Mouse (Mus musculus) forebrain, embryonic 11.5 days (tissue): Measurements from ENCODE around the gene Rimkla. TPM values are rescaled to one million over a fixed set of nuclear protein-coding genes. Genes with fewer than 3 reads are reported as not detected.
A peak's percentile ranks its signal among the peaks of the same experiment; 100 is the strongest.

Experiments used
- ATAC-seq: fragments of 200-750 bp; cut with Nextera tagmentation; replicated peaks from 2 replicates; pipeline ENCODE4 v1.8.0; 2017; ENCODE audit warnings: moderate TSS enrichment; ENCODE audit not compliant: low FRiP score
- DNase-seq: peaks from one replicate; pipeline ENCODE4 v3.0.0-alpha.2; 2017; ENCODE audit warnings: low spot score
- H3K27ac ChIP-seq: fragments of 300-500 bp; sonication (generic); 2 replicates; pipeline ENCODE4 v1.5.1; 2014; ENCODE audit warnings: low read depth, low read length
- H3K27me3 ChIP-seq: fragments of 300-500 bp; sonication (generic); 2 replicates; pipeline ENCODE4 v1.6.1; 2014; ENCODE audit warnings: mild to moderate bottlenecking, low read length, mixed read lengths; ENCODE audit not compliant: control insufficient read depth, insufficient read depth
- H3K36me3 ChIP-seq: fragments of 300-500 bp; sonication (generic); 2 replicates; pipeline ENCODE4 v1.6.1; 2014; ENCODE audit warnings: mild to moderate bottlenecking, low read length, moderate library complexity, mixed read lengths; ENCODE audit not compliant: control insufficient read depth, insufficient read depth
- H3K4me1 ChIP-seq: fragments of 300-500 bp; sonication (generic); replicated peaks from 2 replicates; pipeline ENCODE4 v1.6.1; 2014; ENCODE audit warnings: low read length, mixed read lengths; ENCODE audit not compliant: control insufficient read depth, insufficient read depth
- H3K4me2 ChIP-seq: fragments of 300-500 bp; sonication (generic); 2 replicates; pipeline ENCODE4 v1.6.1; 2014; ENCODE audit warnings: low read depth, mild to moderate bottlenecking, low read length, moderate library complexity, mixed read lengths; ENCODE audit not compliant: severe bottlenecking
- H3K4me3 ChIP-seq: fragments of 300-500 bp; sonication (generic); 2 replicates; pipeline ENCODE4 v1.5.1; 2014; ENCODE audit warnings: low read depth, low read length
- H3K9ac ChIP-seq: fragments of 300-500 bp; sonication (generic); 2 replicates; pipeline ENCODE4 v1.6.1; 2014; ENCODE audit warnings: low read length
- H3K9me3 ChIP-seq: fragments of 300-500 bp; sonication (generic); 2 replicates; pipeline ENCODE4 v1.6.1; 2016; ENCODE audit warnings: low read length, mixed read lengths; ENCODE audit not compliant: control insufficient read depth
- WGBS: fragments of 180-500 bp; shearing (Covaris S2); extraction: QIAGEN DNeasy Blood & Tissue Kit; methylation state at CpG from one replicate; pipeline ENCODE4 v1.1.7; 2014; 5-methylcytosine and 5-hydroxymethylcytosine counted together
- polyA plus RNA-seq: library from polyadenylated mRNA; unstranded; fragments of >200 nt; fragmentation: Nextera tagmentation; extraction: Ambion mirVana; gene quantifications from 2 replicates; pipeline ENCODE4 v1.2.1, GENCODE M21; 2014

The Rimkla gene
- polyA plus RNA-seq, 1 experiment from 2014 or later: 5.6 TPM

DNA sequence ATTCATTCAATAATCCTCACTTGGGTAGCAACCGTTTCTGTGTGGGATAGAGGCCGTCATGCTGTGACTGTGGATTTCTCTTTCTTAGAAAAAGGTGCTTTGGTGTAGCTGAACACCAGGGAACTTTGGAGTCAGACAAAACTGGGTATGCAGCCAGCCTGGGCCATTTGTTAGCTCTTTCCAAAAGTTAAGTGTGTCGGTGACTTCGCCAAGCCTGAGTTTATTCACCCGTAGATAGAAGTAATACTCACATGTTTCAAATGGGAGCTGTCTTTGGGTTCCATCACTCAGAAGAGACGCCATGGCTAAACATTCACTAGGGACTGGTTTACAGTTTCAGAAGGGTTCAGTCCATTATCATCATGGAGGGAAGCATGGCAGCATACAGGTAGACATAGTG is 45.2 kb downstream of the Rimkla start:
- no peak overlapping the region for H3K4me2 ChIP-seq
- H3K4me3 ChIP-seq: no peak overlapping the region
- no peak overlapping the region for H3K27ac ChIP-seq
- DNase-seq: no peak
- ATAC-seq: no peak
- no peaks in the 10 kb centered on the region for H3K27me3 ChIP-seq
- no peaks in the 10 kb centered on the region for H3K9me3 ChIP-seq
- WGBS: 88% methylated on average over 6 of the region's 6 CpGs
- no peaks in the 10 kb centered on the region for H3K36me3 ChIP-seq
- H3K4me1 ChIP-seq: no peaks in the 10 kb centered on the region
- H3K9ac ChIP-seq: no peak overlapping the region

DNA sequence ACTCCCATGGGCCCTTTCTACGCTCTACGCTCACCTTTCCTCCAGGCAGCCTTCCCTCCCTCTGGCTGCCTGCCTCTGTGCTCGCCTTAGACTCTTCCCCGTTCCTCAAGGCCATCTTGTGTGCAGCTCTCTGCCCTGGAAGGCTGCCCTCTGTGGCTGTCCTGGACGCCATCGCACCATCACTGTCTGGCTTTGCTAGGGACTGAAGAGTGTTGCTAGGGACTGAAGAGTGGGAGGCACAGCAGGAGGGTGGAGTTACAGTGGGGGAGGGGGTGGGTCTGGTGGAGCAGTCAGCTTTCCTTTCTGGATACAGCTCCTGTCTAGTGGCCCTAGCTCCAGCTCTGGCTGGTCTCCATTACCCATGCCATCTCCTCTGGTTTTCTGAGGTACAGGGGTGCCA is 49.9 kb downstream of the Rimkla start:
- no peak for ATAC-seq
- Histone ChIP-seq H3K27me3 (no peaks in the 10 kb centered on the region), H3K27ac (no peak overlapping the region), H3K4me1 (no peaks in the 10 kb centered on the region), H3K9ac (no peak overlapping the region), H3K4me3 (no peak overlapping the region), H3K4me2 (no peak overlapping the region), H3K9me3 (no peaks in the 10 kb centered on the region), H3K36me3 (no peaks in the 10 kb centered on the region)
- 47% methylated on average over 6 of the region's 6 CpGs for WGBS
- DNase-seq: no peak

DNA sequence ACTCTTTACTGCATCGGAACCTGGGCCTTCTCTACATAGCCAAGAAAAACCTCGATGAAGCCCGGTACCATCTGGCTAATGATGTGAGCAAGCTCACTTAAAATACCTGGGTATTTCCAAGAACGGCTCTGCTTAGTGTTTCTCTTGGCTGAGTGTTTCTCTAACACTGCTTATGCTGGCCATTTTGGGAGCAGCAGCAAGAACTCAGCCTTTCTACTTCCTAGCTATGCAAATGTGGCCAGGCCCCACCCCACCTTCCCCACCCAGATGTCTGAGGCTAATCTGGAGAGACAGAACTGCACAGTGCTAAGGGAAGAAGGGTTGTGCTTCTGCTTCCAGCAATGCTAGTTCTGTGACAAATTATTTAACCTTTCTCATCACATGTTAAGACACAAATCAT is 50.6 kb downstream of the Rimkla start:
- H3K4me2 ChIP-seq: no peak overlapping the region
- no peaks in the 10 kb centered on the region for H3K27me3 ChIP-seq
- 97% methylated on average over 4 of the region's 4 CpGs for WGBS
- no peak overlapping the region for H3K9ac ChIP-seq
- DNase-seq: no peak
- H3K4me3 ChIP-seq: no peak overlapping the region
- H3K9me3 ChIP-seq: no peaks in the 10 kb centered on the region
- H3K4me1 ChIP-seq: no peaks in the 10 kb centered on the region
- ATAC-seq: no peak
- no peaks in the 10 kb centered on the region for H3K36me3 ChIP-seq
- no peak overlapping the region for H3K27ac ChIP-seq

DNA sequence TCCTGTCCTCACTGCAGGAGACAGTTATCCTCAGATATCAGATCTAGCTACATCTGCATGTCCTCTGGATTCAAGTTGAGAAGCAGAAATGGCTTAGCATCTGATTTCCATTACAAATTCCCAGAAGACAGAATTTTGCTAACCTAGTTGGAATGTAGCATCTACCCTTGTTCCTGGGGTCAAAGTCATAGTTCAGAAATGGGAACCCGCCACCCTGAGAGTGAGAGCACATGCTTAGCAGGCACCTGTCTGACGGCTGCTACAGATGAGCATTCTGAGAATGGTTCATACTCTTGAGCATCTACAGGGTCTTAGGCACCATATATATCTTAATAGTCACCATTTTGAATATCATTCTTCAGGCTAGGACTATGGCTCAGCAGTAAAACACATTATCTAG is 54.5 kb downstream of the Rimkla start:
- no peak overlapping the region for H3K27ac ChIP-seq
- DNase-seq (no peak), ATAC-seq (no peak)
- H3K4me1 ChIP-seq: no peaks in the 10 kb centered on the region
- no peak overlapping the region for H3K4me2 ChIP-seq
- H3K4me3 ChIP-seq: no peak overlapping the region
- H3K9me3 ChIP-seq: no peaks in the 10 kb centered on the region
- no peaks in the 10 kb centered on the region for H3K36me3 ChIP-seq
- H3K9ac ChIP-seq: no peak overlapping the region
- no peaks in the 10 kb centered on the region for H3K27me3 ChIP-seq
- 91% methylated on average over 2 of the region's 2 CpGs for WGBS

DNA sequence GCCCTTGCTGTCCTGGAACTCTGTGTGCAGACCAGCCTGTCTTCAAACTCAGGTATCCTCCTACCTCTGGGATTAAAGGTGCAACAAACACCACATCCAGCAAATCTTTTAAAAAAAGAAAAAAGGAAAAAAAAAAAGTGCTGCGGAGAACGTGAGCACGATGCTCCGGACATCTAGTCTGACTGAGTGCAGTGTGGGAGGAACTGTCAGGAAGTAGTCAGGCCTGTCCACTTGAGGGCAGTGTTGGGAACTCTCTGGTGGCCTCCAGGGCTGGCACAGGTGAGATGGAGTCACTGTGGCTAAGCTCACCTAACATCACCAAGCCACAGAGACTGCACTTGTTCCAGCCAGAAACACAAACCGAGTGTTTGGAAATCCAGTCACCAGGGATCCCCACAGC is 61.8 kb downstream of the Rimkla start:
- 26% methylated on average over 5 of the region's 5 CpGs for whole genome bisulfite sequencing
- Histone ChIP-seq H3K27ac (no peak overlapping the region), H3K27me3 (no peaks in the 10 kb centered on the region), H3K4me2 (no peak overlapping the region), H3K36me3 (no peaks in the 10 kb centered on the region), H3K4me1 (no peaks in the 10 kb centered on the region), H3K9me3 (no peaks in the 10 kb centered on the region), H3K9ac (no peak overlapping the region), H3K4me3 (no peak overlapping the region)
- ATAC-seq (no peak; the same call in 1 of the 2 replicates), DNase-seq (peak; percentile 57)

- Histone ChIP-seq H3K9me3 (no peaks in the 10 kb centered on the region), H3K4me2 (no peak overlapping the region), H3K9ac (no peak overlapping the region), H3K27me3 (no peaks in the 10 kb centered on the region), H3K27ac (no peak overlapping the region), H3K4me1 (no peaks in the 10 kb centered on the region), H3K4me3 (no peak overlapping the region), H3K36me3 (no peaks in the 10 kb centered on the region)
- ATAC-seq: no peak
- 68% methylated on average over 2 of the region's 2 CpGs for WGBS
- no peak for DNase-seq
Measured at GRCm38 (mm10) chr4:119427680-119428079, 64.7 kb downstream of the Rimkla start.

GRCm38 (mm10) chr4:119425601-119426000 is 66.8 kb downstream of the Rimkla start:
- 75% methylated on average over 2 of the region's 2 CpGs for WGBS

DNA sequence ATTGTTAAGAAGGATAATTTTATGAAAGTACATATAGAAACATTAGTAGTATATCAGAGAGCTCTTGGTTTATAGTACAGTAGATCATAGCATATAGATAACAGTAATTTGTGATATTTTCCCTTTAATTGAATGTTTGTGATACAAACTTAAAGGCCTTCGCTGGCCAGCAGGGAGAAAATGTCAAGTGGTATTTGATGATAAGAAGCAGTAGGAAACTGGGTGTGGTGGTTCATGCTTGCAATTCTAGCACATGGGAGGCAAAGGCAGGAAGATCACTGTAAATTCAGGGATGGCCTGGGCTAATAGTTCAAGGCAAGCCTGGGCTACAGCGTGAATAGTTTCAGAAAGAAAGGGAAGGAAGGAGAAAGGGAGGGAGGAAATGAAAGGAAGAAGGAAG is 67.4 kb downstream of the Rimkla start:
- Histone ChIP-seq H3K27me3 (no peaks in the 10 kb centered on the region), H3K4me1 (peaks cover 8% of the 10 kb centered on the region; the same call in 1 of the 2 replicates), H3K9ac (no peak overlapping the region), H3K27ac (no peak overlapping the region), H3K4me2 (no peak overlapping the region), H3K9me3 (no peaks in the 10 kb centered on the region), H3K4me3 (no peak overlapping the region), H3K36me3 (no peaks in the 10 kb centered on the region)
- 90% methylated on average over 2 of the region's 2 CpGs for WGBS
- DNase-seq (no peak), ATAC-seq (no peak)

More at GRCm38 (mm10) chr4:119425601-119426000, 66.8 kb downstream of the Rimkla start:
- H3K27ac ChIP-seq: no peak overlapping the region
- no peaks in the 10 kb centered on the region for H3K27me3 ChIP-seq
- no peak overlapping the region for H3K4me3 ChIP-seq
- no peaks in the 10 kb centered on the region for H3K36me3 ChIP-seq
- DNase-seq: no peak
- H3K4me2 ChIP-seq: no peak overlapping the region
- no peak overlapping the region for H3K9ac ChIP-seq
- H3K9me3 ChIP-seq: no peaks in the 10 kb centered on the region
- H3K4me1 ChIP-seq: peaks cover 8% of the 10 kb centered on the region; the same call in 1 of the 2 replicates
- ATAC-seq: no peak

- Histone ChIP-seq H3K4me2 (peak within 1 kb of the TSS; percentile 86), H3K9ac (peak within 1 kb of the TSS; percentile 80), H3K36me3 (no peaks in the 10 kb centered on the region), H3K27ac (peak within 1 kb of the TSS; percentile 62; the same call in 1 of the 2 replicates), H3K4me3 (peak within 1 kb of the TSS; percentile 59), H3K9me3 (no peaks in the 10 kb centered on the region), H3K4me1 (peaks cover 8% of the 10 kb centered on the region; the same call in 1 of the 2 replicates), H3K27me3 (no peaks in the 10 kb centered on the region)
- ATAC-seq: peak; percentile 96
- peak; percentile 94 for DNase-seq
- whole genome bisulfite sequencing: under 1% methylated on average over 52 of the region's 52 CpGs
Measured at GRCm38 (mm10) chr4:119422294-119422964, 70.0 kb downstream of the Rimkla start, which contains the start of the genes Ppcs and Zmynd12. TSS of gene Ppcs (minus strand) at chr4:119422420. TSS of gene Zmynd12 (plus strand) at chr4:119422814.
